Comparison of ENCODE assay signal across 8 mouse cellular contexts in genomic region chr10:127662666-127663253, GRCm38 (mm10). TPM values are rescaled to one million over a fixed set of nuclear protein-coding genes. Genes with fewer than 3 reads are reported as not detected.
A peak's percentile ranks its signal among the peaks of the same experiment; 100 is the strongest.
DNase-seq lines count a peak whose midpoint lies in the region; ATAC-seq and TF ChIP-seq lines count a peak whose summit lies in the region.

No protein-coding gene starts in this region.

- H3K36me3 ChIP-seq in ES-Bruce4 (ENCODE audit: control insufficient read depth, insufficient read depth, low read length, poor library complexity, severe bottlenecking) = peaks cover 7% of the 10 kb centered on the region
- H3K36me3 ChIP-seq in embryonic facial prominence, embryonic 15.5 days = peaks cover 51% of the 10 kb centered on the region
- H3K36me3 ChIP-seq in intestine, embryonic 15.5 days = 0 out of 2 replicates have a peak, but pooled peaks cover 3% of the 10 kb centered on the region
- H3K36me3 ChIP-seq in lung, embryonic 16.5 days (ENCODE audit: control insufficient read depth, insufficient read depth, low read length) = peaks cover 19% of the 10 kb centered on the region
- peaks cover 32% of the 10 kb centered on the region for H3K36me3 ChIP-seq in spleen, adult 2 months (ENCODE audit: control insufficient read depth, insufficient read depth, low read length)

- intact Hi-C loops in gastrocnemius, adult 2 months (cut with DNase I) = no loop called here

- peak overlapping the region; percentile 64 for H3K4me3 ChIP-seq in gastrocnemius, adult 2 months
- no peak overlapping the region for H3K4me3 ChIP-seq in ES-Bruce4 (ENCODE audit: low read depth, low read length)
- H3K4me3 ChIP-seq in embryonic facial prominence, embryonic 15.5 days (replicated peaks) = peak overlapping the region; percentile 81
- H3K4me3 ChIP-seq in intestine, embryonic 15.5 days (replicated peaks) = 0 out of 2 replicates have a peak overlapping the region, but pooled peaks have one; percentile 28
- H3K4me3 ChIP-seq in lung, embryonic 16.5 days (ENCODE audit: low read length) = peak overlapping the region; percentile 39
- H3K4me3 ChIP-seq in spleen, adult 2 months (ENCODE audit: extremely low read depth, insufficient read depth, insufficient read length) = no peak overlapping the region

- 25% methylated on average over 19 of the region's 19 CpGs for whole genome bisulfite sequencing in embryonic facial prominence, embryonic 15.5 days
- WGBS in intestine, embryonic 15.5 days = 35% methylated on average over 19 of the region's 19 CpGs
- WGBS in lung, embryonic 16.5 days = 22% methylated on average over 19 of the region's 19 CpGs
- WGBS in spleen, adult 2 months = 71% methylated on average over 19 of the region's 19 CpGs

- peak; percentile 52 for DNase-seq in gastrocnemius, adult 2 months
- no peak for DNase-seq in gastrocnemius, adult 18-20 months (ENCODE audit: low spot score)
- peak in 1 of 2 experiments; percentile 63 for DNase-seq in spleen, adult 2 months (ENCODE audit: low read depth in 1 of 2, low spot score in 2 of 2)
- DNase-seq in urinary bladder, adult 2 months (ENCODE audit: low spot score) = no peak

- no peak for ATAC-seq in embryonic facial prominence, embryonic 15.5 days (ENCODE audit: insufficient number of reproducible peaks, low FRiP score, low TSS enrichment, low read depth)
- peak; percentile 1; the same call in 1 of the 2 replicates for ATAC-seq in intestine, embryonic 15.5 days
- no peak for ATAC-seq in lung, embryonic 16.5 days (ENCODE audit: low read depth)

- peaks cover 2% of the 10 kb centered on the region for H3K4me1 ChIP-seq in ES-Bruce4 (ENCODE audit: control insufficient read depth, insufficient read depth, low read length)
- peaks cover 67% of the 10 kb centered on the region for H3K4me1 ChIP-seq in embryonic facial prominence, embryonic 15.5 days
- H3K4me1 ChIP-seq in intestine, embryonic 15.5 days (replicated peaks) = peaks cover 66% of the 10 kb centered on the region
- H3K4me1 ChIP-seq in lung, embryonic 16.5 days (replicated peaks; ENCODE audit: control insufficient read depth, insufficient read depth, low read length) = peaks cover 51% of the 10 kb centered on the region
- H3K4me1 ChIP-seq in spleen, adult 2 months (ENCODE audit: control insufficient read depth, insufficient read depth, insufficient read length) = peaks cover 24% of the 10 kb centered on the region

- H3K4me2 ChIP-seq in embryonic facial prominence, embryonic 15.5 days (replicated peaks) = peak overlapping the region; percentile 80
- H3K4me2 ChIP-seq in intestine, embryonic 15.5 days (replicated peaks) = peak overlapping the region; percentile 69
- H3K4me2 ChIP-seq in lung, embryonic 16.5 days (ENCODE audit: low read depth, low read length) = peak overlapping the region; percentile 62

- H3K27ac ChIP-seq in gastrocnemius, adult 2 months = peak overlapping the region; percentile 84
- no peak overlapping the region for H3K27ac ChIP-seq in ES-Bruce4 (ENCODE audit: insufficient read depth, low read length)
- peak overlapping the region; percentile 99 for H3K27ac ChIP-seq in embryonic facial prominence, embryonic 15.5 days (replicated peaks)
- peak overlapping the region; percentile 82 for H3K27ac ChIP-seq in intestine, embryonic 15.5 days
- H3K27ac ChIP-seq in lung, embryonic 16.5 days (ENCODE audit: low read length) = peak overlapping the region; percentile 98
- peak overlapping the region; percentile 89 for H3K27ac ChIP-seq in spleen, adult 2 months (ENCODE audit: insufficient read depth, low read length)

- no peak overlapping the region for H3K9ac ChIP-seq in ES-Bruce4 (ENCODE audit: low read depth, poor library complexity, severe bottlenecking)
- H3K9ac ChIP-seq in embryonic facial prominence, embryonic 15.5 days = peak overlapping the region; percentile 31; the same call in 1 of the 2 replicates
- H3K9ac ChIP-seq in intestine, embryonic 15.5 days = 0 out of 2 replicates have a peak overlapping the region, but pooled peaks have one; percentile 29
- H3K9ac ChIP-seq in lung, embryonic 16.5 days (ENCODE audit: low read length) = peak overlapping the region; percentile 67

- TF ChIP-seq EP300 in ES-Bruce4 (IDR thresholded peaks at IDR 0.05; ENCODE audit: insufficient read depth, low read depth, low read length) = no peak

- peak; percentile 29 for TF ChIP-seq CTCF in gastrocnemius, adult 2 months (IDR thresholded peaks at IDR 0.05)
- TF ChIP-seq CTCF in ES-Bruce4 (IDR thresholded peaks at IDR 0.05; ENCODE audit: low read depth, low read length) = peak; percentile 45
- peak; percentile 46; the same call in 1 of the 2 replicates for TF ChIP-seq CTCF in spleen, adult 2 months (IDR thresholded peaks at IDR 0.05; ENCODE audit: extremely low read depth, insufficient read depth, insufficient read length, insufficient replicate concordance)

- no peaks in the 10 kb centered on the region for H3K9me3 ChIP-seq in ES-Bruce4 (replicated peaks; ENCODE audit: control insufficient read depth, insufficient read depth, low read length, poor library complexity, severe bottlenecking)
- no peaks in the 10 kb centered on the region for H3K9me3 ChIP-seq in embryonic facial prominence, embryonic 15.5 days (replicated peaks)
- H3K9me3 ChIP-seq in intestine, embryonic 15.5 days = no peaks in the 10 kb centered on the region
- no peaks in the 10 kb centered on the region for H3K9me3 ChIP-seq in lung, embryonic 16.5 days (ENCODE audit: control insufficient read depth, low read length)

- no peak for TF ChIP-seq POLR2A in ES-Bruce4 (IDR thresholded peaks at IDR 0.05; ENCODE audit: insufficient read depth, low read length)
- no peak for TF ChIP-seq POLR2A in spleen, adult 2 months (IDR thresholded peaks at IDR 0.05; ENCODE audit: low read depth, low read length)

- no peaks in the 10 kb centered on the region for H3K27me3 ChIP-seq in ES-Bruce4 (ENCODE audit: control insufficient read depth, insufficient read depth, low read length, poor library complexity, severe bottlenecking)
- H3K27me3 ChIP-seq in embryonic facial prominence, embryonic 15.5 days = no peaks in the 10 kb centered on the region
- peaks cover 4% of the 10 kb centered on the region; the same call in 1 of the 2 replicates for H3K27me3 ChIP-seq in intestine, embryonic 15.5 days (replicated peaks)
- H3K27me3 ChIP-seq in lung, embryonic 16.5 days (ENCODE audit: control insufficient read depth, insufficient read depth, low read depth, low read length) = no peaks in the 10 kb centered on the region
- no peaks in the 10 kb centered on the region for H3K27me3 ChIP-seq in spleen, adult 2 months (ENCODE audit: control insufficient read depth, insufficient read depth, low read length)

RNA-seq across cellular contexts. Expression of gene Nemp1, which starts 3.9 kb away (rescaled TPM):
- 1 to 10 TPM; 1.5 to 2.1 TPM for total RNA-seq in gastrocnemius, adult 2 months (2021)
- 1 to 10 TPM; 2.5 to 2.7 TPM for total RNA-seq in gastrocnemius, adult 18-20 months (2021)
- polyA plus RNA-seq in ES-Bruce4 (2011; ENCODE audit: insufficient read depth, insufficient read length, low read depth, missing spikeins) = 22.0 and 22.3 TPM in 2 replicates
- polyA plus RNA-seq in embryonic facial prominence, embryonic 15.5 days (2015; fragmentation: Nextera tagmentation; extraction: Ambion mirVana) = 10.1 and 11.3 TPM in 2 replicates
- polyA plus RNA-seq in intestine, embryonic 15.5 days (2015; fragmentation: Nextera tagmentation; extraction: Ambion mirVana) = 5.7 and 6.9 TPM in 2 replicates
- 12.6 and 13.2 TPM in 2 replicates for polyA plus RNA-seq in lung, embryonic 16.5 days (2015; fragmentation: Nextera tagmentation; extraction: Ambion mirVana)
- polyA plus RNA-seq in spleen, adult 2 months (2012; rRNA removed) = 3.2 and 3.5 TPM in 2 replicates
- 8.3 and 9.1 TPM in 2 replicates for polyA plus RNA-seq in urinary bladder, adult 2 months (2012; rRNA removed)

RNA-seq across cellular contexts. Expression of gene Nab2, which starts 5.6 kb away (rescaled TPM):
- 1 to 10 TPM; 2.8 to 3.2 TPM for total RNA-seq in gastrocnemius, adult 2 months (2021)
- 1 to 10 TPM; 3.4 to 3.5 TPM for total RNA-seq in gastrocnemius, adult 18-20 months (2021)
- 5.5 and 8.1 TPM in 2 replicates for polyA plus RNA-seq in ES-Bruce4 (2011; ENCODE audit: insufficient read depth, insufficient read length, low read depth, missing spikeins)
- 30.8 and 33.2 TPM in 2 replicates for polyA plus RNA-seq in embryonic facial prominence, embryonic 15.5 days (2015; fragmentation: Nextera tagmentation; extraction: Ambion mirVana)
- 8.3 and 8.7 TPM in 2 replicates for polyA plus RNA-seq in intestine, embryonic 15.5 days (2015; fragmentation: Nextera tagmentation; extraction: Ambion mirVana)
- 16.2 and 17.9 TPM in 2 replicates for polyA plus RNA-seq in lung, embryonic 16.5 days (2015; fragmentation: Nextera tagmentation; extraction: Ambion mirVana)
- polyA plus RNA-seq in spleen, adult 2 months (2012; rRNA removed) = 30.6 and 32.7 TPM in 2 replicates
- 27.5 and 29.1 TPM in 2 replicates for polyA plus RNA-seq in urinary bladder, adult 2 months (2012; rRNA removed)

RNA-seq across cellular contexts. Expression of gene Stat6, which starts 20.0 kb away (rescaled TPM):
- 10 to 100 TPM; 17.1 to 18.9 TPM for total RNA-seq in gastrocnemius, adult 2 months (2021)
- total RNA-seq in gastrocnemius, adult 18-20 months (2021) = 10 to 100 TPM; 16.0 to 17.9 TPM
- 28.2 and 32.9 TPM in 2 replicates for polyA plus RNA-seq in ES-Bruce4 (2011; ENCODE audit: insufficient read depth, insufficient read length, low read depth, missing spikeins)
- polyA plus RNA-seq in embryonic facial prominence, embryonic 15.5 days (2015; fragmentation: Nextera tagmentation; extraction: Ambion mirVana) = 35.3 and 36.2 TPM in 2 replicates
- 37.7 and 39.9 TPM in 2 replicates for polyA plus RNA-seq in intestine, embryonic 15.5 days (2015; fragmentation: Nextera tagmentation; extraction: Ambion mirVana)
- polyA plus RNA-seq in lung, embryonic 16.5 days (2015; fragmentation: Nextera tagmentation; extraction: Ambion mirVana) = 47.4 and 49.2 TPM in 2 replicates
- polyA plus RNA-seq in spleen, adult 2 months (2012; rRNA removed) = 120 and 126 TPM in 2 replicates
- 78.1 and 88.7 TPM in 2 replicates for polyA plus RNA-seq in urinary bladder, adult 2 months (2012; rRNA removed)

RNA-seq across cellular contexts. Expression of gene Lrp1, which starts 41.8 kb away (rescaled TPM):
- total RNA-seq in gastrocnemius, adult 2 months (2021) = 10 to 100 TPM; 34.6 to 71.3 TPM
- total RNA-seq in gastrocnemius, adult 18-20 months (2021) = 10 to 100 TPM; 40.8 to 43.4 TPM
- 36.3 and 41.3 TPM in 2 replicates for polyA plus RNA-seq in ES-Bruce4 (2011; ENCODE audit: insufficient read depth, insufficient read length, low read depth, missing spikeins)
- polyA plus RNA-seq in embryonic facial prominence, embryonic 15.5 days (2015; fragmentation: Nextera tagmentation; extraction: Ambion mirVana) = 161 and 163 TPM in 2 replicates
- polyA plus RNA-seq in intestine, embryonic 15.5 days (2015; fragmentation: Nextera tagmentation; extraction: Ambion mirVana) = 67.2 and 77.1 TPM in 2 replicates
- polyA plus RNA-seq in lung, embryonic 16.5 days (2015; fragmentation: Nextera tagmentation; extraction: Ambion mirVana) = 78.9 and 83.6 TPM in 2 replicates
- 98.7 and 99.4 TPM in 2 replicates for polyA plus RNA-seq in spleen, adult 2 months (2012; rRNA removed)
- 242 and 366 TPM in 2 replicates for polyA plus RNA-seq in urinary bladder, adult 2 months (2012; rRNA removed)

RNA-seq across cellular contexts. Expression of gene Myo1a, which starts 42.2 kb away (rescaled TPM):
- not detected for total RNA-seq in gastrocnemius, adult 2 months (2021)
- not detected for total RNA-seq in gastrocnemius, adult 18-20 months (2021)
- polyA plus RNA-seq in ES-Bruce4 (2011; ENCODE audit: insufficient read depth, insufficient read length, low read depth, missing spikeins) = 0.34 and 0.72 TPM in 2 replicates
- 0.49 and 0.57 TPM in 2 replicates for polyA plus RNA-seq in embryonic facial prominence, embryonic 15.5 days (2015; fragmentation: Nextera tagmentation; extraction: Ambion mirVana)
- polyA plus RNA-seq in intestine, embryonic 15.5 days (2015; fragmentation: Nextera tagmentation; extraction: Ambion mirVana) = 33.8 and 36.7 TPM in 2 replicates
- 0.19 and 0.39 TPM in 2 replicates for polyA plus RNA-seq in lung, embryonic 16.5 days (2015; fragmentation: Nextera tagmentation; extraction: Ambion mirVana)
- 0.13 and 0.21 TPM in 2 replicates for polyA plus RNA-seq in spleen, adult 2 months (2012; rRNA removed)
- 0.22 and 0.39 TPM in 2 replicates for polyA plus RNA-seq in urinary bladder, adult 2 months (2012; rRNA removed)

Comparison
In these comparisons a context has a peak if more than half of its experiments do, and no peak if none do; other contexts are left out.
1. H3K4me3 ChIP-seq: peak in gastrocnemius, adult 2 months (single experiment), embryonic facial prominence, embryonic 15.5 days (single experiment), intestine, embryonic 15.5 days (single experiment) and lung, embryonic 16.5 days (single experiment); none in ES-Bruce4 (single experiment) and spleen, adult 2 months (single experiment).
2. Peak in every context shown above with its lines, with median percentiles within 50 percentile points of each other: CTCF ChIP-seq and H3K4me2 ChIP-seq.